Mouse (Mus musculus) heart, adult 18-20 months (tissue): ENCODE measurements around the gene Pebp1. TPM values are rescaled to one million over a fixed set of nuclear protein-coding genes. Genes with fewer than 3 reads are reported as not detected.

Experiments
- DNase-seq, 2 experiments: peaks; one replicate each; pipeline ENCODE4 v3.0.0; 2021 to 2022; ENCODE audit warnings: mixed read lengths in 1 of 2
- total RNA-seq, 2 experiments: library from RNA; stranded (reverse); gene quantifications; 2 replicates each; pipeline ENCODE4 v1.2.3; 2021

Pebp1 gene
- total RNA-seq, 2 experiments from 2014 or later, result 475 to 528 TPM

DNA sequence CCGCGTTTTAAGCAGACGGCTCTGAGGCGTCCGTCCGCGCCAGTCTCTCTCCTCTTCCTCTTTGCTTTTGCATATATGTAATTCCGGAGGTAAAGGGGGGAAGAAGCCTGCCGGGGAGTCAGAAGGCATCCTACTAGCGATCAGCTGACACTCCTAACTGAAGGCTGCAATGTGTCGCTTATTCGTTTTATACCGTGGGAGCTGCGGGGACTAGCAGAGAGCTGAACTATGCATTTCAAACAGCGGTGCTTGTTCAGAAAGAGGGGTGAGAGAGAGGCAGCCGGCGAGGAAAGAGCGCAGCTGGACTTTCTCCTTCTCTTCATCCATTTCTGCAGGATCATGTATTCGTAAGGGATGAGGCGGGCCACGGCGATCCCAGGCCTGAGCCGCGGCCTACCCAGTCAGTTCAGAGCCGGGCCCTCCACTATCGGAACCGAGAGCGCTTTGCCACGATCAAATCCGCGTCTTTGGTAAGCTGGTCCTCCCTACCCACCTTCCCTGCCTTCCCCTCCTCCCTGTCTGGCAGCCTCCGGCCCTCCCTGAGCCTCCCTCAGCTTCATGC lies 46.6 kb downstream of the Pebp1 start:
- DNase-seq, result peak; percentile 10 to 48

DNA sequence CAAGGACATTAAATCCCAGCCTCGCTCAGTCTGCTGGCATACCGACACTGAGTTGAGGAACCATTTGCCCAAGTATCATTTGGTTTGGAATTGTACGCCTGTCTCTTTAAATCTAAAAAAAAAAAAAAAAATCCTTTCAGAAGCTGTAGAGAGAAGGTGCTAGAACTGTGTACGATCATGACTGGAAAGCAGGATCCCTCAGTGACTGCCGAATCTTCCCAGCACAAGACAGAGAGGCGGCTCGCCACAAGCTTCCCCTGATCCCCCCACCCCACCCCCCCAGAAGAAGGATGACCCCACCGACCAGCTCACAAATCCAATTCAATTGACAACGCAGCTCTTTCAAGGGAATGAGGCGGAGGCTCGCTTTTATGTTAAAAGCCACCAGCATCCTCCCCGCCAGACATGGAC lies 47.1 kb downstream of the Pebp1 start:
- DNase-seq, result peak in 1 of 2 experiments; percentile 13

DNA sequence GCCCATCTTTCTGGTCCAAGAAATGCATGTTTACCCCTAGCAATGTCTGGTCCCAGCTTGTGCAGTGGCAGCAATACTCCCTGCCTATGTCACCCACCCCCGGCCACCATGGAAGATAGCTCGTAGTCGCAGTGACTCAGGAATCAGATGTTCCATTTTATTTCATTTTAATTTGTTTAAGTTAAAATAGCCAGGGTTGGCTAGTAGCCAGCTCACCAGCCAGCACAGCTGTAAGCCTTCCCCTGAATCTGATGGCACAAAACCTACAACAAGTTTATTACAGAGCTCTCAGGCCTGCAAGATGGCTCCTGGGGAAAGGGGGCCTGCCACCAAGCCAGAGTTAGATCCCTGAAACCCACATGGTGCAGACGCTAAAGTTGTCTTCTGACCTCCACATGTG lies 48.3 kb downstream of the Pebp1 start:
- no peak for DNase-seq

DNA sequence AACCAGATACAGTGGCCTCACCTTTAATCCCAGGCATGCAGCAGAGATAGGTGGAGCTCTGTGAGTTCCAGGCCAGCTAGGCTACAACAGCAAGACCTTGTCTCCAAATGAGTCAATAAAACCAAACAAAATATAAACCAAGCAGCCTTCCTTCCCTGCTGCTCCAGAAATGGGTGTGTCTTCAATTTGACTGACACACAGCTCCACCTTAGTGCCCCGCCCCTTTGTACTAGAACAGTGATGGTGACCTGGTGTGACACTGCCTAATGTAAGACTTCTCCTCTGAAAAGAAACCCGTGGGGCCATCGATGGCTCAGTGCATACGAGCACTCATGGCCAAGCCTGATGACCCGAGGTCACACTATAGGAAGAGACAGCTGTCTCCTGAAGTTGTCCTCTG lies 50.9 kb downstream of the Pebp1 start:
- no peak for DNase-seq

Other genes with a start within 250 kb of the Pebp1 start
- gene Suds3, start 171.5 kb downstream of the Pebp1 start, total RNA-seq, result 10 to 100 TPM; 84.8 to 92.0 TPM
- gene Taok3, start 167.5 kb downstream of the Pebp1 start, total RNA-seq, result 1 to 10 TPM; 5.8 to 7.8 TPM
- gene Vsig10, start 31.5 kb upstream of the Pebp1 start, total RNA-seq, result 1 to 10 TPM; 7.2 to 7.7 TPM
- 100 to 1,000 TPM in 1 of 2 experiments, 10 to 100 TPM in 1; 95.7 to 123 TPM for gene Wsb2, start 69.7 kb upstream of the Pebp1 start, total RNA-seq
- gene Rfc5, start 101.4 kb upstream of the Pebp1 start, total RNA-seq, result 1 to 10 TPM; 2.4 to 4.0 TPM
- under 1 TPM; 0.07 to 0.10 TPM for gene Ksr2, start 126.4 kb upstream of the Pebp1 start, total RNA-seq